Mouse (Mus musculus): ENCODE data around the gene Hsd11b2. TPM values are rescaled to one million over a fixed set of nuclear protein-coding genes. Genes with fewer than 3 reads are reported as not detected.
A peak's percentile ranks its signal among the peaks of the same experiment; 100 is the strongest.

Hsd11b2 gene
- 24.1 and 36.7 TPM in 2 replicates for polyA plus RNA-seq (2016; fragmentation: Nextera tagmentation; extraction: Ambion mirVana)

- DNase-seq (ENCODE audit: low spot score): peak; percentile 75
- Histone ChIP-seq H3K27ac (peak within 1 kb of the TSS; percentile 92), H3K9me3 (no peaks in the 10 kb centered on the region), H3K4me3 (peak within 1 kb of the TSS; percentile 73), H3K4me1 (replicated peaks) (peaks cover 79% of the 10 kb centered on the region), H3K27me3 (ENCODE audit: insufficient read depth, poor library complexity, severe bottlenecking) (peaks cover 49% of the 10 kb centered on the region), H3K36me3 (peaks cover 18% of the 10 kb centered on the region)
- under 1% methylated on average over 68 of the region's 68 CpGs for WGBS
Measured at GRCm38 (mm10) chr8:105518436-105519313, at the start of gene Hsd11b2. Hsd11b2 (plus strand) TSS chr8:105518755.

- WGBS: 34% methylated on average over 6 of the region's 6 CpGs
- peaks cover 31% of the 10 kb centered on the region for H3K36me3 ChIP-seq
- no peaks in the 10 kb centered on the region for H3K9me3 ChIP-seq
- peaks cover 91% of the 10 kb centered on the region for H3K4me1 ChIP-seq (replicated peaks)
- H3K4me3 ChIP-seq: peak overlapping the region; percentile 51
- peaks cover 28% of the 10 kb centered on the region for H3K27me3 ChIP-seq (ENCODE audit: insufficient read depth, poor library complexity, severe bottlenecking)
- H3K27ac ChIP-seq: peak overlapping the region; percentile 90
- DNase-seq (ENCODE audit: low spot score): peak; percentile 85
Measured at GRCm38 (mm10) chr8:105469041-105469695, 49.4 kb upstream of the Hsd11b2 start.

GRCm38 (mm10) chr8:105469816-105470215, 48.7 kb upstream of the Hsd11b2 start:
- no peak for DNase-seq (ENCODE audit: low spot score)
- Histone ChIP-seq H3K9me3 (no peaks in the 10 kb centered on the region), H3K27me3 (ENCODE audit: insufficient read depth, poor library complexity, severe bottlenecking) (peaks cover 35% of the 10 kb centered on the region), H3K36me3 (peaks cover 31% of the 10 kb centered on the region), H3K4me1 (replicated peaks) (peaks cover 91% of the 10 kb centered on the region), H3K27ac (peak overlapping the region; percentile 90), H3K4me3 (peak overlapping the region; percentile 51)
- 85% methylated on average over 5 of the region's 5 CpGs for WGBS

- no peak for DNase-seq (ENCODE audit: low spot score)
- Histone ChIP-seq H3K27me3 (ENCODE audit: insufficient read depth, poor library complexity, severe bottlenecking) (peaks cover 39% of the 10 kb centered on the region), H3K4me1 (replicated peaks) (peaks cover 92% of the 10 kb centered on the region), H3K9me3 (no peaks in the 10 kb centered on the region), H3K27ac (peak overlapping the region; percentile 90), H3K36me3 (peaks cover 31% of the 10 kb centered on the region), H3K4me3 (peak overlapping the region; percentile 51)
- WGBS: 73% methylated on average over 5 of the region's 5 CpGs
Measured at GRCm38 (mm10) chr8:105470262-105470661, 48.3 kb upstream of the Hsd11b2 start.

- 19% methylated on average over 11 of the region's 11 CpGs for WGBS
- Histone ChIP-seq H3K4me3 (peak overlapping the region; percentile 51), H3K9me3 (no peaks in the 10 kb centered on the region), H3K36me3 (peaks cover 35% of the 10 kb centered on the region), H3K27me3 (ENCODE audit: insufficient read depth, poor library complexity, severe bottlenecking) (peaks cover 43% of the 10 kb centered on the region), H3K27ac (peak overlapping the region; percentile 90), H3K4me1 (replicated peaks) (peaks cover 92% of the 10 kb centered on the region)
- no peak for DNase-seq (ENCODE audit: low spot score)
Measured at GRCm38 (mm10) chr8:105470681-105471313, 47.8 kb upstream of the Hsd11b2 start.

GRCm38 (mm10) chr8:105471314-105472015, 47.1 kb upstream of the Hsd11b2 start, which contains the start of gene Tppp3:
Tppp3 (minus strand) TSS chr8:105471526.
- DNase-seq (ENCODE audit: low spot score): peak; percentile 96
- Histone ChIP-seq H3K36me3 (peaks cover 36% of the 10 kb centered on the region), H3K4me1 (replicated peaks) (peaks cover 98% of the 10 kb centered on the region), H3K27me3 (ENCODE audit: insufficient read depth, poor library complexity, severe bottlenecking) (peaks cover 50% of the 10 kb centered on the region), H3K4me3 (peak within 1 kb of the TSS; percentile 51), H3K9me3 (no peaks in the 10 kb centered on the region), H3K27ac (peak within 1 kb of the TSS; percentile 90)
- WGBS: 3% methylated on average over 25 of the region's 25 CpGs

- peaks cover 28% of the 10 kb centered on the region for H3K36me3 ChIP-seq
- peaks cover 96% of the 10 kb centered on the region for H3K4me1 ChIP-seq (replicated peaks)
- DNase-seq (ENCODE audit: low spot score): no peak
- peaks cover 53% of the 10 kb centered on the region for H3K27me3 ChIP-seq (ENCODE audit: insufficient read depth, poor library complexity, severe bottlenecking)
- no peaks in the 10 kb centered on the region for H3K9me3 ChIP-seq
- H3K27ac ChIP-seq: peak overlapping the region; percentile 72
- 8% methylated on average over 23 of the region's 23 CpGs for WGBS
- H3K4me3 ChIP-seq: 0 out of 2 replicates have a peak overlapping the region, but pooled peaks have one; percentile 0
Measured at GRCm38 (mm10) chr8:105472414-105472932, 46.1 kb upstream of the Hsd11b2 start.

- H3K4me1 ChIP-seq (replicated peaks): peaks cover 92% of the 10 kb centered on the region
- H3K4me3 ChIP-seq: 0 out of 2 replicates have a peak overlapping the region, but pooled peaks have one; percentile 0
- H3K27ac ChIP-seq: peak overlapping the region; percentile 72
- WGBS: 38% methylated on average over 9 of the region's 9 CpGs
- peaks cover 53% of the 10 kb centered on the region for H3K27me3 ChIP-seq (ENCODE audit: insufficient read depth, poor library complexity, severe bottlenecking)
- DNase-seq (ENCODE audit: low spot score): no peak
- peaks cover 23% of the 10 kb centered on the region for H3K36me3 ChIP-seq
- no peaks in the 10 kb centered on the region for H3K9me3 ChIP-seq
Measured at GRCm38 (mm10) chr8:105472983-105473382, 45.6 kb upstream of the Hsd11b2 start.

- Histone ChIP-seq H3K36me3 (peaks cover 22% of the 10 kb centered on the region), H3K9me3 (no peaks in the 10 kb centered on the region), H3K27me3 (ENCODE audit: insufficient read depth, poor library complexity, severe bottlenecking) (peaks cover 53% of the 10 kb centered on the region), H3K4me3 (peak overlapping the region; percentile 16), H3K4me1 (replicated peaks) (peaks cover 81% of the 10 kb centered on the region), H3K27ac (peak overlapping the region; percentile 71)
- peak; percentile 70 for DNase-seq (ENCODE audit: low spot score)
- WGBS: 23% methylated on average over 17 of the region's 17 CpGs
Measured at GRCm38 (mm10) chr8:105473816-105474606, 44.5 kb upstream of the Hsd11b2 start.

GRCm38 (mm10) chr8:105474680-105475079, 43.9 kb upstream of the Hsd11b2 start:
- H3K36me3 ChIP-seq: peaks cover 22% of the 10 kb centered on the region
- WGBS: 54% methylated on average over 5 of the region's 5 CpGs
- DNase-seq (ENCODE audit: low spot score): no peak
- peak overlapping the region; percentile 16 for H3K4me3 ChIP-seq
- peak overlapping the region; percentile 71 for H3K27ac ChIP-seq
- H3K4me1 ChIP-seq (replicated peaks): peaks cover 75% of the 10 kb centered on the region
- H3K27me3 ChIP-seq (ENCODE audit: insufficient read depth, poor library complexity, severe bottlenecking): peaks cover 53% of the 10 kb centered on the region
- H3K9me3 ChIP-seq: no peaks in the 10 kb centered on the region

GRCm38 (mm10) chr8:105475254-105475653, 43.3 kb upstream of the Hsd11b2 start:
- no peak for DNase-seq (ENCODE audit: low spot score)
- Histone ChIP-seq H3K27me3 (ENCODE audit: insufficient read depth, poor library complexity, severe bottlenecking) (peaks cover 49% of the 10 kb centered on the region), H3K4me1 (replicated peaks) (peaks cover 69% of the 10 kb centered on the region), H3K4me3 (no peak overlapping the region), H3K27ac (peak overlapping the region; percentile 71), H3K36me3 (peaks cover 22% of the 10 kb centered on the region), H3K9me3 (no peaks in the 10 kb centered on the region)
- WGBS: 36% methylated on average over 4 of the region's 4 CpGs

Measured in hindbrain, embryonic 10.5 days (tissue).